Mouse (Mus musculus) small intestine, adult 2 months (tissue): ENCODE data around the gene Fam207a.

Source experiments
- CTCF ChIP-seq: fragments of 200-500 bp; IDR thresholded peaks from 2 replicates; pipeline ENCODE4 v1.5.1; 2012; ENCODE audit warnings: low read depth, mild to moderate bottlenecking, control low read depth, inconsistent platforms, low read length, moderate library complexity, mixed read lengths; ENCODE audit not compliant: insufficient replicate concordance, insufficient read length; ENCODE audit errors: extremely low read depth
- POLR2A ChIP-seq: fragments of 200-500 bp; IDR thresholded peaks from 2 replicates; pipeline ENCODE4 v1.6.1; 2012; ENCODE audit warnings: low read depth, mild to moderate bottlenecking, control low read depth, inconsistent platforms, low read length, moderate library complexity

DNA sequence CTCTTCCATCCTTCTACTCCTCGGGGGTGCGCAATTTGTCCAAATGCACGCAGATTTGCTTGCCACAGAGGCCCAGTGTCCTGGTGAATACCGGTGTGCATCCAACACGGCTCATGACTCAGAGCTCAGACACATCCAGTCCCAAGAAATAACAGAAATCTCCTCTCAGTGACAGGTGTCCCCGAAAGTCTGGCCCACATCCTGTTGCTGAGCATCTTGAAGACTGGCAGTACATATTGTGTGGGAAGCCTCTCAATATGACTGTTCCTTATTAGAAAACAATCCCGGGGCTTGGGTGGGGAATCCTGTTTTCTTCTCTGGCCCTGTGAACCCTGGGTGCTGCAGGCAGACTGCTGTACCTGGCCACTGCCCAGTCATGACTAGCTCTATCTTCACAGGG lies 41.0 kb upstream of the Fam207a start:
- no peak for TF ChIP-seq CTCF
- no peak for TF ChIP-seq POLR2A
